Mouse (Mus musculus): ENCODE results near the gene Cldn20. TPM values are rescaled to one million over a fixed set of nuclear protein-coding genes. Genes with fewer than 3 reads are reported as not detected.

Cldn20 gene
- polyA plus RNA-seq, 1 experiment from 2014 or later = 0.13 TPM

GRCm38 (mm10) chr17:3515851-3516250 lies 16.5 kb upstream of the Cldn20 start:
- Histone ChIP-seq H3K4me2 (ENCODE audit: low read depth, low read length) (no peak overlapping the region), H3K9ac (ENCODE audit: low read depth, low read length) (no peak overlapping the region), H3K4me1 (ENCODE audit: control insufficient read depth, low read depth, low read length) (no peaks in the 10 kb centered on the region), H3K36me3 (ENCODE audit: control insufficient read depth, insufficient read depth) (no peaks in the 10 kb centered on the region), H3K27me3 (ENCODE audit: control insufficient read depth, insufficient read depth, low read depth, low read length) (no peaks in the 10 kb centered on the region), H3K9me3 (replicated peaks; ENCODE audit: control insufficient read depth, low read length) (no peaks in the 10 kb centered on the region), H3K4me3 (ENCODE audit: low read depth, low read length) (no peak overlapping the region), H3K27ac (ENCODE audit: low read length) (no peak overlapping the region)
- no peak for ATAC-seq (ENCODE audit: low read depth)
- WGBS (ENCODE audit: insufficient replicate concordance) = 75% methylated on average over 8 of the region's 8 CpGs

DNA sequence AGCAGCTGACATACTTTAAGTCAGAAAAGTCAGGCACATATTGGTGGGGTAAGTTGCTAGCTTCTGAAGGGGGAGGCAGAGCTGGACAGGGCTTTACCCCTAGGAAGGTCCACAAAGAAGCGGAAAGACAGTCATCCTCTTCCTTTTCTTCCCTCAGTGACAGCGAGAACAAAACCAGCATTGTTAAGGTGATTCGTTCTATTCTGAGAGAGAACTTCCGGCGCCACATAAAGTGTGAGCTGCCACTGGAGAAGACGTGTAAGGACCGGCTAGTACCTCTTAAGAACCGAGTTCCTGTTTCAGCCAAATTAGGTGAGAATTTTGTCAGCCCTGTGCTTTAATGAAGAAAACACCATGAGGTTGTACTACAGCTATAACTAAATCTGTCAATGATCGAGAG lies 15.9 kb upstream of the Cldn20 start:
- WGBS (ENCODE audit: insufficient replicate concordance) = 73% methylated on average over 9 of the region's 9 CpGs
- H3K9ac ChIP-seq (ENCODE audit: low read depth, low read length) = no peak overlapping the region
- H3K4me3 ChIP-seq (ENCODE audit: low read depth, low read length) = no peak overlapping the region
- H3K4me2 ChIP-seq (ENCODE audit: low read depth, low read length) = no peak overlapping the region
- H3K36me3 ChIP-seq (ENCODE audit: control insufficient read depth, insufficient read depth) = no peaks in the 10 kb centered on the region
- no peaks in the 10 kb centered on the region for H3K27me3 ChIP-seq (ENCODE audit: control insufficient read depth, insufficient read depth, low read depth, low read length)
- no peaks in the 10 kb centered on the region for H3K4me1 ChIP-seq (ENCODE audit: control insufficient read depth, low read depth, low read length)
- no peak for ATAC-seq (ENCODE audit: low read depth)
- no peaks in the 10 kb centered on the region for H3K9me3 ChIP-seq (replicated peaks; ENCODE audit: control insufficient read depth, low read length)
- H3K27ac ChIP-seq (ENCODE audit: low read length) = no peak overlapping the region

DNA sequence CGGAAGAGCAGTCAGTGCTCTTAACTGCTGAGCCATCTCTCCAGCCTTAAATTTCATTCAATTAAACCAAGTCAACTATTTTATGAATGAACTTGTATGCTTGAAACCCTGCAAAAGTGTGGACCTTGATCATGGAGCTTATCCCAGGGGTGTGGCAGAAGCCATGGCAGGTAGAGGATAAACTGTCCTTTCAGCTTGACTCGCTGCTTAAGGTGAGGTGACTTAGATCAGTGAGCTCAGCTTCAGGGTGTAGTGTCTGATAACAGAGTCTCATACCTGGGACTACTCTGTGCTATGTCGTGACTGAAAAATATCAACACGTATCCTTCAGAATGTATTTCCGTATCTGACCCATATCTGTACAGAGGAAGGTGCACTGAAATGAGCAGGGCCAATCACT lies 12.0 kb upstream of the Cldn20 start:
- Histone ChIP-seq H3K4me3 (ENCODE audit: low read depth, low read length) (no peak overlapping the region), H3K9me3 (replicated peaks; ENCODE audit: control insufficient read depth, low read length) (no peaks in the 10 kb centered on the region), H3K36me3 (ENCODE audit: control insufficient read depth, insufficient read depth) (no peaks in the 10 kb centered on the region), H3K4me2 (ENCODE audit: low read depth, low read length) (no peak overlapping the region), H3K27ac (ENCODE audit: low read length) (no peak overlapping the region), H3K27me3 (ENCODE audit: control insufficient read depth, insufficient read depth, low read depth, low read length) (no peaks in the 10 kb centered on the region), H3K9ac (ENCODE audit: low read depth, low read length) (no peak overlapping the region), H3K4me1 (ENCODE audit: control insufficient read depth, low read depth, low read length) (no peaks in the 10 kb centered on the region)
- WGBS (ENCODE audit: insufficient replicate concordance) = 63% methylated on average over 5 of the region's 5 CpGs
- no peak for ATAC-seq (ENCODE audit: low read depth)

DNA sequence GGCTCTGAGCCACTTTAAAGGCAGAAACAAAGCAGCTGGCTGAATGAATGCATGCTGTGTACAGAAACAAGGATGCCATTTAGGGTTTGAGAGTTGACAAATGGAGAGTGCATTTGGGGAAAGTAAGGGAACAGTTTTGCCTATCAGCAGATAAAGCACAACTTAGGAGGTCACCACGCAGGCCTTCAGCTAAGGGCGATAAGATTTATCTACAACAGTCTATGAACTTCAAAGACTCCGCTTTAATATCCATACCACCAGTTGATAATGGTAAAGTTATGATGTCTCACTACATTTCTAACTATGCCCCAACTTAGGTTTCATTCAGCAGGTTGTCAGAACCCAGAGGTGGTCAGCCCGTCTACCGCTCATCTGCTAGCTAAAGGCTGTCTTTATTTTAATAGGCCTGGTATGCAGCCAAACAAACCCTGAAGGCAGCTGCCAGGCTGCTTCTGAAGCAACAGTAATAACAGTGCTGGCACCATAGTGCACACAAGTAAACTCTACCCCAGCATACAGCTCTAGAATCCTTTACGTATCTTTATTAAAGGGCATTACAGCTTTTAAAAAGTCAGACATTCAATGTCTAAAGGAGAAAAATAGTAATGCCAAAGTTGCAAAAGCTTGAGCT lies 4.4 kb upstream of the Cldn20 start:
- Histone ChIP-seq H3K27me3 (ENCODE audit: control insufficient read depth, insufficient read depth, low read depth, low read length) (no peaks in the 10 kb centered on the region), H3K27ac (ENCODE audit: low read length) (0 out of 2 replicates have a peak overlapping the region, but pooled peaks have one; percentile 41), H3K36me3 (ENCODE audit: control insufficient read depth, insufficient read depth) (no peaks in the 10 kb centered on the region), H3K4me2 (ENCODE audit: low read depth, low read length) (no peak overlapping the region), H3K9me3 (replicated peaks; ENCODE audit: control insufficient read depth, low read length) (no peaks in the 10 kb centered on the region), H3K9ac (ENCODE audit: low read depth, low read length) (no peak overlapping the region), H3K4me3 (ENCODE audit: low read depth, low read length) (no peak overlapping the region), H3K4me1 (ENCODE audit: control insufficient read depth, low read depth, low read length) (peaks cover 3% of the 10 kb centered on the region)
- peak; percentile 80 for ATAC-seq (ENCODE audit: low read depth)
- WGBS (ENCODE audit: insufficient replicate concordance) = 41% methylated on average over 6 of the region's 6 CpGs

DNA sequence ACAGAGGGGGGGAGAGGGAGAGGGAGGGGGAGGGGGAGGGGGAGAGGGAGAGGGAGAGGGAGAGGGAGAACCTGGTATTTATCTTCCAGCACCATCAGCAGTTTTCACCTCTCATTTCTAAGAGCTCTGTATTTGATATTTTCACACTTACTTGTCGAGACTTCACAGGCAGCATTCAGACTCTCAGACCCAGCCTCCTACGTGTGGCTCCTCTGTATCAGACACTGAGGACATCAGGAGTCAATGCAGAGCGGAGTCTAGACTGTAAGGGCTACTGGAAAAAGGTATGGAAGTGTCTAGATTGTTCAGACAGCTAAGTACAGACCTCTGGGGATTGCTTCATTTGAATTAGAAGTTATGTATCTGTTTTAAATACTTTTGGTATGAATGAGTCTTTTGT lies 2.8 kb upstream of the Cldn20 start:
- H3K4me1 ChIP-seq (ENCODE audit: control insufficient read depth, low read depth, low read length) = peaks cover 3% of the 10 kb centered on the region
- no peak overlapping the region for H3K9ac ChIP-seq (ENCODE audit: low read depth, low read length)
- H3K27ac ChIP-seq (ENCODE audit: low read length) = no peak overlapping the region
- no peak overlapping the region for H3K4me3 ChIP-seq (ENCODE audit: low read depth, low read length)
- no peaks in the 10 kb centered on the region for H3K36me3 ChIP-seq (ENCODE audit: control insufficient read depth, insufficient read depth)
- no peak overlapping the region for H3K4me2 ChIP-seq (ENCODE audit: low read depth, low read length)
- H3K27me3 ChIP-seq (ENCODE audit: control insufficient read depth, insufficient read depth, low read depth, low read length) = no peaks in the 10 kb centered on the region
- ATAC-seq (ENCODE audit: low read depth) = peak; percentile 47; the same call in 1 of the 2 replicates
- H3K9me3 ChIP-seq (replicated peaks; ENCODE audit: control insufficient read depth, low read length) = no peaks in the 10 kb centered on the region
- WGBS (ENCODE audit: insufficient replicate concordance) = 31% methylated on average over 3 of the region's 3 CpGs

DNA sequence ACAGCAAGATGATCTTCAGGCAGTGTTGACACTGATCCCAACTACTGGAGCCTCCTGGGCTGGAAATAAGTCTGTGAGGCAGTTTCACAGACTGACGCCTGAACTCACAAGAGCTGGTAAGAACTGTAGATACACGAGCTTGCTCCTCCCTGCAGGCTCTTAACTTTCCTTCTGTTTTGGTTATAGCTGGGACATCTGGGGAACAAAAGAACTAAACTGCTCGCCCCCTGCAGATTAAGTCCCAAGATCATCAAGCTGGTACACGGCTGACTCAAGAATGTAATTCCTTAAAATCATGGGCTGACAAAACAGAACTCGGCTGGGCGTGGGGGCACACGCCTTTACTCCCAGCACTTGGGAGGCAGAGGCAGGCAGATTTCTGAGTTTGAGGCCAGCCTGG lies 1.8 kb upstream of the Cldn20 start:
- Histone ChIP-seq H3K36me3 (ENCODE audit: control insufficient read depth, insufficient read depth) (0 out of 2 replicates have a peak, but pooled peaks cover 3% of the 10 kb centered on the region), H3K4me3 (ENCODE audit: low read depth, low read length) (no peak overlapping the region), H3K4me1 (ENCODE audit: control insufficient read depth, low read depth, low read length) (peaks cover 3% of the 10 kb centered on the region), H3K27ac (ENCODE audit: low read length) (no peak overlapping the region), H3K27me3 (ENCODE audit: control insufficient read depth, insufficient read depth, low read depth, low read length) (no peaks in the 10 kb centered on the region), H3K9me3 (replicated peaks; ENCODE audit: control insufficient read depth, low read length) (no peaks in the 10 kb centered on the region), H3K4me2 (ENCODE audit: low read depth, low read length) (no peak overlapping the region), H3K9ac (ENCODE audit: low read depth, low read length) (no peak overlapping the region)
- no peak for ATAC-seq (ENCODE audit: low read depth)
- WGBS (ENCODE audit: insufficient replicate concordance) = 68% methylated on average over 7 of the region's 7 CpGs

DNA sequence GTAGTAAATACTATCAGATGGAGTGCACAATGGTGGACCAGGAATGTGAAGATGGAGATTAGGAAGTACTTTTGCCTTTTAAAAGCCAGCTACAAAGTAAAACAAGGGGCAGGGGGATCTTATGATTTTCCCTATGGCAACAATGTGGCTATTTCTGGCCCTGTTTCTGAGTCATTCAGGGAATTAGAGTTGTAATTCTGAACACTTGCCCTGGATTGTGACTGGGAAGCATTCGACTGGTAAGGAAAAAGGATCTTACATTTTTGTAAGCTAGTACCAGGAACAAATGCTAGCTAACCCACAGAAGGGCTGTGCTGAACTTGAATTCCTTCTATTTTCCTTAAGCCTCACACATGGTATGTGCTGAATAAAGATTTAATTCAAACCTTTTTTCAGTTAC lies 713 bp upstream of the Cldn20 start:
- Histone ChIP-seq H3K27ac (ENCODE audit: low read length) (no peak overlapping the region), H3K4me2 (ENCODE audit: low read depth, low read length) (no peak overlapping the region), H3K36me3 (ENCODE audit: control insufficient read depth, insufficient read depth) (0 out of 2 replicates have a peak, but pooled peaks cover 4% of the 10 kb centered on the region), H3K4me3 (ENCODE audit: low read depth, low read length) (no peak overlapping the region), H3K4me1 (ENCODE audit: control insufficient read depth, low read depth, low read length) (peaks cover 3% of the 10 kb centered on the region), H3K27me3 (ENCODE audit: control insufficient read depth, insufficient read depth, low read depth, low read length) (no peaks in the 10 kb centered on the region), H3K9me3 (replicated peaks; ENCODE audit: control insufficient read depth, low read length) (no peaks in the 10 kb centered on the region), H3K9ac (ENCODE audit: low read depth, low read length) (no peak overlapping the region)
- no peak for ATAC-seq (ENCODE audit: low read depth)
- 51% methylated on average over 1 of the region's 1 CpGs for WGBS (ENCODE audit: insufficient replicate concordance)

DNA sequence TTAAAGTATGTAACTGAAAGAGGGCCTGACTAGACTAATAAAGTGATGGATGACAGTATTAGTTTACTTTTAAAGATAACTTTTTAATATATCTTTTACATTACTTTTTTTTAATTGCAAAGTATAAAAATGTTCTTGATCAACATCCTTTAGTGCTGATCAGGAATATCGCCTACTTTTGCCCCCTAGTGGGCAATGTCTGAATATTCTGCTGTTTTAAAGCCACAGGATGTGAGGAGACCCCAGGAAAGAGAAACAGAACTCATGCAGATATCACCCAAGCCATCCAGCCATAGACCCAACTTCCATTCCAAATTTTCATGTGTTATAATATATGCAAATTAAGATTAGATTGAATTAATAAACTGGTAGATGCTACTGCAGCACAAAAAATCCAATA lies 1.1 kb downstream of the Cldn20 start:
- Histone ChIP-seq H3K4me1 (ENCODE audit: control insufficient read depth, low read depth, low read length) (no peaks in the 10 kb centered on the region; the same call in 1 of the 2 replicates), H3K27ac (ENCODE audit: low read length) (no peak overlapping the region), H3K9me3 (replicated peaks; ENCODE audit: control insufficient read depth, low read length) (no peaks in the 10 kb centered on the region), H3K4me3 (ENCODE audit: low read depth, low read length) (no peak overlapping the region), H3K9ac (ENCODE audit: low read depth, low read length) (no peak overlapping the region), H3K36me3 (ENCODE audit: control insufficient read depth, insufficient read depth) (0 out of 2 replicates have a peak, but pooled peaks cover 4% of the 10 kb centered on the region), H3K27me3 (ENCODE audit: control insufficient read depth, insufficient read depth, low read depth, low read length) (no peaks in the 10 kb centered on the region), H3K4me2 (ENCODE audit: low read depth, low read length) (no peak overlapping the region)
- 42% methylated on average over 1 of the region's 1 CpGs for WGBS (ENCODE audit: insufficient replicate concordance)
- no peak for ATAC-seq (ENCODE audit: low read depth)

DNA sequence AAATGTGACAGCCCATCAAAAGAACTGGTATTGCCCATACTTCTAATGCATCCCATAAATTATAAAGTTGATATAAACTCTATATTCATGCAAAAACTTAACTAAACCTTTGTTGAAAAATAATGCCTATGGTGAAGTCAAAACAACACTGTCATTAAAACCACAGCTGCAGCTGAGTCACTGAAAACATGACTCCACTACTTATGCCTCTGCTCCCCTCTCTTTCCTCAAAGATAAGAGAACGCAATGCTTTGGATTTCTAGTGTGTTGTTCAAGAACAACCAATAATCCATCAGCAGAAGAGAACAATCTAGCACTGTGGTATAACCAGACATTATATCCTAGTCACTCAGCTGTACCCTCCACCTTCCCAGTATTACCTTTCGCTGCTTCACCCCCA lies 8.0 kb downstream of the Cldn20 start:
- WGBS (ENCODE audit: insufficient replicate concordance) = 58% methylated on average over 2 of the region's 2 CpGs
- Histone ChIP-seq H3K27ac (ENCODE audit: low read length) (no peak overlapping the region), H3K27me3 (ENCODE audit: control insufficient read depth, insufficient read depth, low read depth, low read length) (no peaks in the 10 kb centered on the region), H3K36me3 (ENCODE audit: control insufficient read depth, insufficient read depth) (peaks cover 7% of the 10 kb centered on the region; the same call in 1 of the 2 replicates), H3K4me1 (ENCODE audit: control insufficient read depth, low read depth, low read length) (no peaks in the 10 kb centered on the region), H3K4me3 (ENCODE audit: low read depth, low read length) (no peak overlapping the region), H3K9ac (ENCODE audit: low read depth, low read length) (no peak overlapping the region), H3K4me2 (ENCODE audit: low read depth, low read length) (no peak overlapping the region), H3K9me3 (replicated peaks; ENCODE audit: control insufficient read depth, low read length) (no peaks in the 10 kb centered on the region)
- ATAC-seq (ENCODE audit: low read depth) = no peak
